Mouse (Mus musculus): ENCODE measurements around the gene Wfdc6b. TPM values are rescaled to one million over a fixed set of nuclear protein-coding genes. Genes with fewer than 3 reads are reported as not detected.

The Wfdc6b gene
- total and polyA plus RNA-seq, 3 experiments = not detected

GRCm38 (mm10) chr2:164664851-164665250, 51.5 kb downstream of the Wfdc6b start:
- Histone ChIP-seq H3K27ac (ENCODE audit: control insufficient read depth, low read depth, low read length) (no peak overlapping the region), H3K27me3 (ENCODE audit: control insufficient read depth in 1 of 2, insufficient read depth in 2 of 2, low read length in 2 of 2) (no peaks in the 10 kb centered on the region), H3K4me1 (ENCODE audit: control insufficient read depth in 1 of 2, insufficient read depth in 2 of 2, low read length in 2 of 2) (peaks cover 0 to 1% of the 10 kb centered on the region in 2 experiments; a peak in 2 of 4 replicates), H3K4me3 (ENCODE audit: control insufficient read depth in 1 of 2, insufficient read depth in 1 of 2, low read depth in 2 of 2, low read length in 2 of 2) (no peak overlapping the region), H3K36me3 (ENCODE audit: control insufficient read depth in 1 of 2, insufficient read depth in 2 of 2, low read length in 2 of 2) (no peaks in the 10 kb centered on the region), H3K9ac (ENCODE audit: control insufficient read depth, low read depth, low read length, poor library complexity, severe bottlenecking) (no peak overlapping the region), H3K79me2 (ENCODE audit: control insufficient read depth, insufficient read depth, low read length, poor library complexity) (no peaks in the 10 kb centered on the region), H3K9me3 (replicated peaks; ENCODE audit: insufficient read depth, low read length) (no peaks in the 10 kb centered on the region)
- no peak for DNase-seq (ENCODE audit: low read depth, low spot score)
- no peak for TF ChIP-seq NRF1 (IDR thresholded peaks at IDR 0.05; ENCODE audit: insufficient read depth, low read depth, low read length, poor library complexity, severe bottlenecking)
- no peak for TF ChIP-seq E2F4 (IDR thresholded peaks at IDR 0.05; ENCODE audit: borderline replicate concordance, low read depth, low read length)
- no peak for TF ChIP-seq RAD21 (IDR thresholded peaks at IDR 0.05; ENCODE audit: low read depth, low read length)
- no peak for TF ChIP-seq NELFE (IDR thresholded peaks at IDR 0.05; ENCODE audit: low read depth, low read length)
- TF ChIP-seq UBTF (IDR thresholded peaks at IDR 0.05; ENCODE audit: borderline replicate concordance, insufficient read depth, low read depth, low read length) = no peak
- no peak for TF ChIP-seq JUND (IDR thresholded peaks at IDR 0.05; ENCODE audit: low read depth, low read length)
- no peak for TF ChIP-seq USF2 (IDR thresholded peaks at IDR 0.05; ENCODE audit: borderline replicate concordance in 1 of 2, insufficient read depth in 1 of 2, low read depth in 1 of 2, low read length in 2 of 2)
- no peak for TF ChIP-seq MAZ (IDR thresholded peaks at IDR 0.05; ENCODE audit: low read depth, low read length)
- no peak for TF ChIP-seq TBP (IDR thresholded peaks at IDR 0.05; ENCODE audit: low read depth, low read length)
- TF ChIP-seq SIN3A (IDR thresholded peaks at IDR 0.05; ENCODE audit: low read length) = no peak

Other genes starting within 250 kb of the Wfdc6b start
Only the 30 nearest of the 33 such genes appear.
- not detected in 2 replicates for gene Rbpjl, start 210.4 kb upstream of the Wfdc6b start, total RNA-seq (2012; rRNA removed)
- gene Rbpjl, start 210.4 kb upstream of the Wfdc6b start, polyA plus RNA-seq (2012; ENCODE audit: insufficient read depth in 1 of 2, insufficient read length in 2 of 2, low read depth in 1 of 2, low replicate concordance in 2 of 2, missing spikeins in 1 of 2) = under 1 TPM in 1 of 2 experiments, not detected in 1; 0.07 TPM
- not detected in 2 replicates for gene Matn4, start 208.4 kb upstream of the Wfdc6b start, total RNA-seq (2012; rRNA removed)
- not detected for gene Matn4, start 208.4 kb upstream of the Wfdc6b start, polyA plus RNA-seq (2012; ENCODE audit: insufficient read depth in 1 of 2, insufficient read length in 2 of 2, low read depth in 1 of 2, low replicate concordance in 2 of 2, missing spikeins in 1 of 2)
- gene Sdc4, start 169.6 kb upstream of the Wfdc6b start, total RNA-seq (2012; rRNA removed) = not detected in 2 replicates
- not detected for gene Sdc4, start 169.6 kb upstream of the Wfdc6b start, polyA plus RNA-seq (2012; ENCODE audit: insufficient read depth in 1 of 2, insufficient read length in 2 of 2, low read depth in 1 of 2, low replicate concordance in 2 of 2, missing spikeins in 1 of 2)
- 94.3 and 96.5 TPM in 2 replicates for gene Sys1, start 156.6 kb upstream of the Wfdc6b start, total RNA-seq (2012; rRNA removed)
- gene Sys1, start 156.6 kb upstream of the Wfdc6b start, polyA plus RNA-seq (2012; ENCODE audit: insufficient read depth in 1 of 2, insufficient read length in 2 of 2, low read depth in 1 of 2, low replicate concordance in 2 of 2, missing spikeins in 1 of 2) = 10 to 100 TPM in 1 of 2 experiments, not detected in 1; 85.8 TPM
- 1.0 TPM in 1 of 2 replicates, not detected in the other for gene Gm20458, start 152.6 kb upstream of the Wfdc6b start, total RNA-seq (2012; rRNA removed)
- gene Gm20458, start 152.6 kb upstream of the Wfdc6b start, polyA plus RNA-seq (2012; ENCODE audit: insufficient read depth in 1 of 2, insufficient read length in 2 of 2, low read depth in 1 of 2, low replicate concordance in 2 of 2, missing spikeins in 1 of 2) = 10 to 100 TPM in 1 of 2 experiments, not detected in 1; 19.2 TPM
- gene Trp53tg5, start 139.8 kb upstream of the Wfdc6b start, total RNA-seq (2012; rRNA removed) = not detected in 2 replicates
- under 1 TPM in 1 of 2 experiments, not detected in 1; 0.13 TPM for gene Trp53tg5, start 139.8 kb upstream of the Wfdc6b start, polyA plus RNA-seq (2012; ENCODE audit: insufficient read depth in 1 of 2, insufficient read length in 2 of 2, low read depth in 1 of 2, low replicate concordance in 2 of 2, missing spikeins in 1 of 2)
- 11.9 and 13.1 TPM in 2 replicates for gene Dbndd2, start 127.4 kb upstream of the Wfdc6b start, total RNA-seq (2012; rRNA removed)
- gene Dbndd2, start 127.4 kb upstream of the Wfdc6b start, polyA plus RNA-seq (2012; ENCODE audit: insufficient read depth in 1 of 2, insufficient read length in 2 of 2, low read depth in 1 of 2, low replicate concordance in 2 of 2, missing spikeins in 1 of 2) = 1 to 10 TPM in 1 of 2 experiments, not detected in 1; 6.9 TPM
- gene Pigt, start 116.0 kb upstream of the Wfdc6b start, total RNA-seq (2012; rRNA removed) = 35.8 and 39.8 TPM in 2 replicates
- gene Pigt, start 116.0 kb upstream of the Wfdc6b start, polyA plus RNA-seq (2012; ENCODE audit: insufficient read depth in 1 of 2, insufficient read length in 2 of 2, low read depth in 1 of 2, low replicate concordance in 2 of 2, missing spikeins in 1 of 2) = 100 to 1,000 TPM in 1 of 2 experiments, not detected in 1; 115 TPM
- not detected in 2 replicates for gene Wfdc2, start 51.1 kb upstream of the Wfdc6b start, total RNA-seq (2012; rRNA removed)
- gene Wfdc2, start 51.1 kb upstream of the Wfdc6b start, polyA plus RNA-seq (2012; ENCODE audit: insufficient read depth in 1 of 2, insufficient read length in 2 of 2, low read depth in 1 of 2, low replicate concordance in 2 of 2, missing spikeins in 1 of 2) = not detected
- not detected in 2 replicates for gene Spint3, start 40.1 kb upstream of the Wfdc6b start, total RNA-seq (2012; rRNA removed)
- not detected for gene Spint3, start 40.1 kb upstream of the Wfdc6b start, polyA plus RNA-seq (2012; ENCODE audit: insufficient read depth in 1 of 2, insufficient read length in 2 of 2, low read depth in 1 of 2, low replicate concordance in 2 of 2, missing spikeins in 1 of 2)
- gene Wfdc6a, start 28.1 kb upstream of the Wfdc6b start, total RNA-seq (2012; rRNA removed) = not detected in 2 replicates
- gene Wfdc6a, start 28.1 kb upstream of the Wfdc6b start, polyA plus RNA-seq (2012; ENCODE audit: insufficient read depth in 1 of 2, insufficient read length in 2 of 2, low read depth in 1 of 2, low replicate concordance in 2 of 2, missing spikeins in 1 of 2) = not detected
- gene Eppin, start 19.9 kb upstream of the Wfdc6b start, total RNA-seq (2012; rRNA removed) = not detected in 2 replicates
- not detected for gene Eppin, start 19.9 kb upstream of the Wfdc6b start, polyA plus RNA-seq (2012; ENCODE audit: insufficient read depth in 1 of 2, insufficient read length in 2 of 2, low read depth in 1 of 2, low replicate concordance in 2 of 2, missing spikeins in 1 of 2)
- gene Wfdc8, start 104 bp downstream of the Wfdc6b start, total RNA-seq (2012; rRNA removed) = not detected in 2 replicates
- not detected for gene Wfdc8, start 104 bp downstream of the Wfdc6b start, polyA plus RNA-seq (2012; ENCODE audit: insufficient read depth in 1 of 2, insufficient read length in 2 of 2, low read depth in 1 of 2, low replicate concordance in 2 of 2, missing spikeins in 1 of 2)
- gene Wfdc16, start 25.3 kb downstream of the Wfdc6b start, total RNA-seq (2012; rRNA removed) = not detected in 2 replicates
- not detected for gene Wfdc16, start 25.3 kb downstream of the Wfdc6b start, polyA plus RNA-seq (2012; ENCODE audit: insufficient read depth in 1 of 2, insufficient read length in 2 of 2, low read depth in 1 of 2, low replicate concordance in 2 of 2, missing spikeins in 1 of 2)
- gene Wfdc10, start 42.5 kb downstream of the Wfdc6b start, total RNA-seq (2012; rRNA removed) = not detected in 2 replicates
- gene Wfdc10, start 42.5 kb downstream of the Wfdc6b start, polyA plus RNA-seq (2012; ENCODE audit: insufficient read depth in 1 of 2, insufficient read length in 2 of 2, low read depth in 1 of 2, low replicate concordance in 2 of 2, missing spikeins in 1 of 2) = not detected
- gene Wfdc9, start 43.1 kb downstream of the Wfdc6b start, total RNA-seq (2012; rRNA removed) = not detected in 2 replicates
- not detected for gene Wfdc9, start 43.1 kb downstream of the Wfdc6b start, polyA plus RNA-seq (2012; ENCODE audit: insufficient read depth in 1 of 2, insufficient read length in 2 of 2, low read depth in 1 of 2, low replicate concordance in 2 of 2, missing spikeins in 1 of 2)
- not detected in 2 replicates for gene Wfdc11, start 60.6 kb downstream of the Wfdc6b start, total RNA-seq (2012; rRNA removed)
- gene Wfdc11, start 60.6 kb downstream of the Wfdc6b start, polyA plus RNA-seq (2012; ENCODE audit: insufficient read depth in 1 of 2, insufficient read length in 2 of 2, low read depth in 1 of 2, low replicate concordance in 2 of 2, missing spikeins in 1 of 2) = not detected
- gene Wfdc13, start 71.6 kb downstream of the Wfdc6b start, total RNA-seq (2012; rRNA removed) = 0.12 TPM in 1 of 2 replicates, not detected in the other
- gene Wfdc13, start 71.6 kb downstream of the Wfdc6b start, polyA plus RNA-seq (2012; ENCODE audit: insufficient read depth in 1 of 2, insufficient read length in 2 of 2, low read depth in 1 of 2, low replicate concordance in 2 of 2, missing spikeins in 1 of 2) = not detected
- not detected in 2 replicates for gene Spint4, start 85.0 kb downstream of the Wfdc6b start, total RNA-seq (2012; rRNA removed)
- not detected for gene Spint4, start 85.0 kb downstream of the Wfdc6b start, polyA plus RNA-seq (2012; ENCODE audit: insufficient read depth in 1 of 2, insufficient read length in 2 of 2, low read depth in 1 of 2, low replicate concordance in 2 of 2, missing spikeins in 1 of 2)
- not detected in 2 replicates for gene Spint5, start 101.8 kb downstream of the Wfdc6b start, total RNA-seq (2012; rRNA removed)
- not detected for gene Spint5, start 101.8 kb downstream of the Wfdc6b start, polyA plus RNA-seq (2012; ENCODE audit: insufficient read depth in 1 of 2, insufficient read length in 2 of 2, low read depth in 1 of 2, low replicate concordance in 2 of 2, missing spikeins in 1 of 2)
- 0.20 and 0.31 TPM in 2 replicates for gene Wfdc3, start 132.4 kb downstream of the Wfdc6b start, total RNA-seq (2012; rRNA removed)
- gene Wfdc3, start 132.4 kb downstream of the Wfdc6b start, polyA plus RNA-seq (2012; ENCODE audit: insufficient read depth in 1 of 2, insufficient read length in 2 of 2, low read depth in 1 of 2, low replicate concordance in 2 of 2, missing spikeins in 1 of 2) = under 1 TPM in 1 of 2 experiments, not detected in 1; 0.40 TPM
- gene Dnttip1, start 132.5 kb downstream of the Wfdc6b start, total RNA-seq (2012; rRNA removed) = 20.6 and 20.9 TPM in 2 replicates
- gene Dnttip1, start 132.5 kb downstream of the Wfdc6b start, polyA plus RNA-seq (2012; ENCODE audit: insufficient read depth in 1 of 2, insufficient read length in 2 of 2, low read depth in 1 of 2, low replicate concordance in 2 of 2, missing spikeins in 1 of 2) = 10 to 100 TPM in 1 of 2 experiments, not detected in 1; 59.9 TPM
- gene Ube2c, start 156.4 kb downstream of the Wfdc6b start, total RNA-seq (2012; rRNA removed) = 170 and 177 TPM in 2 replicates
- gene Ube2c, start 156.4 kb downstream of the Wfdc6b start, polyA plus RNA-seq (2012; ENCODE audit: insufficient read depth in 1 of 2, insufficient read length in 2 of 2, low read depth in 1 of 2, low replicate concordance in 2 of 2, missing spikeins in 1 of 2) = 100 to 1,000 TPM; 257 to 365 TPM
- not detected in 2 replicates for gene Tnnc2, start 166.4 kb downstream of the Wfdc6b start, total RNA-seq (2012; rRNA removed)
- not detected for gene Tnnc2, start 166.4 kb downstream of the Wfdc6b start, polyA plus RNA-seq (2012; ENCODE audit: insufficient read depth in 1 of 2, insufficient read length in 2 of 2, low read depth in 1 of 2, low replicate concordance in 2 of 2, missing spikeins in 1 of 2)
- gene Snx21, start 172.3 kb downstream of the Wfdc6b start, total RNA-seq (2012; rRNA removed) = 3.8 and 4.0 TPM in 2 replicates
- 1 to 10 TPM in 1 of 2 experiments, not detected in 1; 7.7 TPM for gene Snx21, start 172.3 kb downstream of the Wfdc6b start, polyA plus RNA-seq (2012; ENCODE audit: insufficient read depth in 1 of 2, insufficient read length in 2 of 2, low read depth in 1 of 2, low replicate concordance in 2 of 2, missing spikeins in 1 of 2)
- 32.2 and 40.3 TPM in 2 replicates for gene Acot8, start 191.4 kb downstream of the Wfdc6b start, total RNA-seq (2012; rRNA removed)
- 10 to 100 TPM in 1 of 2 experiments, not detected in 1; 30.9 TPM for gene Acot8, start 191.4 kb downstream of the Wfdc6b start, polyA plus RNA-seq (2012; ENCODE audit: insufficient read depth in 1 of 2, insufficient read length in 2 of 2, low read depth in 1 of 2, low replicate concordance in 2 of 2, missing spikeins in 1 of 2)
- gene Zswim3, start 191.6 kb downstream of the Wfdc6b start, total RNA-seq (2012; rRNA removed) = 4.7 and 4.8 TPM in 2 replicates
- 1 to 10 TPM in 1 of 2 experiments, not detected in 1; 5.9 TPM for gene Zswim3, start 191.6 kb downstream of the Wfdc6b start, polyA plus RNA-seq (2012; ENCODE audit: insufficient read depth in 1 of 2, insufficient read length in 2 of 2, low read depth in 1 of 2, low replicate concordance in 2 of 2, missing spikeins in 1 of 2)
- 7.1 and 8.2 TPM in 2 replicates for gene Zswim1, start 209.2 kb downstream of the Wfdc6b start, total RNA-seq (2012; rRNA removed)
- 10 to 100 TPM in 1 of 2 experiments, not detected in 1; 17.4 TPM for gene Zswim1, start 209.2 kb downstream of the Wfdc6b start, polyA plus RNA-seq (2012; ENCODE audit: insufficient read depth in 1 of 2, insufficient read length in 2 of 2, low read depth in 1 of 2, low replicate concordance in 2 of 2, missing spikeins in 1 of 2)
- 0.42 and 0.50 TPM in 2 replicates for gene Spata25, start 215.0 kb downstream of the Wfdc6b start, total RNA-seq (2012; rRNA removed)
- gene Spata25, start 215.0 kb downstream of the Wfdc6b start, polyA plus RNA-seq (2012; ENCODE audit: insufficient read depth in 1 of 2, insufficient read length in 2 of 2, low read depth in 1 of 2, low replicate concordance in 2 of 2, missing spikeins in 1 of 2) = under 1 TPM in 1 of 2 experiments, not detected in 1; 0.13 TPM
- 46.3 and 50.5 TPM in 2 replicates for gene Ctsa, start 219.4 kb downstream of the Wfdc6b start, total RNA-seq (2012; rRNA removed)
- gene Ctsa, start 219.4 kb downstream of the Wfdc6b start, polyA plus RNA-seq (2012; ENCODE audit: insufficient read depth in 1 of 2, insufficient read length in 2 of 2, low read depth in 1 of 2, low replicate concordance in 2 of 2, missing spikeins in 1 of 2) = 10 to 100 TPM in 1 of 2 experiments, not detected in 1; 87.7 TPM